Mouse (Mus musculus): ENCODE data around the gene Ccdc12. TPM values are rescaled to one million over a fixed set of nuclear protein-coding genes. Genes with fewer than 3 reads are reported as not detected.

Ccdc12 gene
- 103 and 105 TPM in 2 replicates for polyA plus RNA-seq (2016; fragmentation: Nextera tagmentation; extraction: Ambion mirVana)

GRCm38 (mm10) chr9:110656249-110657221 lies at the start of gene Ccdc12:
Gene Ccdc12 (plus strand): TSS chr9:110656503.
- ATAC-seq: peak; percentile 84
- Histone ChIP-seq H3K4me3 (peak within 1 kb of the TSS; percentile 79), H3K4me1 (peaks cover 85% of the 10 kb centered on the region), H3K27ac (peak within 1 kb of the TSS; percentile 89), H3K4me2 (peak within 1 kb of the TSS; percentile 99), H3K9ac (peak within 1 kb of the TSS; percentile 88), H3K9me3 (replicated peaks) (no peaks in the 10 kb centered on the region), H3K27me3 (replicated peaks) (peaks cover 23% of the 10 kb centered on the region), H3K36me3 (peaks cover 19% of the 10 kb centered on the region)
- under 1% methylated on average over 52 of the region's 52 CpGs for WGBS (ENCODE audit: insufficient replicate concordance)

GRCm38 (mm10) chr9:110611471-110611870 lies 44.8 kb upstream of the Ccdc12 start:
- peaks cover 10% of the 10 kb centered on the region for H3K4me1 ChIP-seq
- H3K9ac ChIP-seq: no peak overlapping the region
- ATAC-seq: no peak
- 88% methylated on average over 3 of the region's 3 CpGs for WGBS (ENCODE audit: insufficient replicate concordance)
- H3K36me3 ChIP-seq: peaks cover 81% of the 10 kb centered on the region
- H3K4me3 ChIP-seq: no peak overlapping the region
- no peaks in the 10 kb centered on the region for H3K9me3 ChIP-seq (replicated peaks)
- H3K27ac ChIP-seq: no peak overlapping the region
- no peaks in the 10 kb centered on the region for H3K27me3 ChIP-seq (replicated peaks)
- no peak overlapping the region for H3K4me2 ChIP-seq

GRCm38 (mm10) chr9:110617081-110617480 lies 39.2 kb upstream of the Ccdc12 start:
- Histone ChIP-seq H3K9me3 (replicated peaks) (no peaks in the 10 kb centered on the region), H3K4me3 (no peak overlapping the region), H3K36me3 (peaks cover 93% of the 10 kb centered on the region), H3K4me2 (no peak overlapping the region), H3K27ac (peak overlapping the region; percentile 59; the same call in 1 of the 2 replicates), H3K4me1 (peaks cover 20% of the 10 kb centered on the region), H3K9ac (no peak overlapping the region), H3K27me3 (replicated peaks) (no peaks in the 10 kb centered on the region)
- ATAC-seq: no peak
- 85% methylated on average over 3 of the region's 3 CpGs for WGBS (ENCODE audit: insufficient replicate concordance)

GRCm38 (mm10) chr9:110620180-110620579 lies 36.1 kb upstream of the Ccdc12 start:
- no peak for ATAC-seq
- H3K27ac ChIP-seq: no peak overlapping the region
- H3K36me3 ChIP-seq: peaks cover 66% of the 10 kb centered on the region
- no peaks in the 10 kb centered on the region for H3K27me3 ChIP-seq (replicated peaks)
- H3K4me3 ChIP-seq: no peak overlapping the region
- 84% methylated on average over 7 of the region's 7 CpGs for WGBS (ENCODE audit: insufficient replicate concordance)
- peaks cover 38% of the 10 kb centered on the region for H3K4me1 ChIP-seq
- H3K9me3 ChIP-seq (replicated peaks): no peaks in the 10 kb centered on the region
- H3K9ac ChIP-seq: no peak overlapping the region
- no peak overlapping the region for H3K4me2 ChIP-seq

GRCm38 (mm10) chr9:110620685-110621084 lies 35.6 kb upstream of the Ccdc12 start:
- Histone ChIP-seq H3K4me3 (no peak overlapping the region), H3K4me2 (no peak overlapping the region), H3K27ac (no peak overlapping the region), H3K9me3 (replicated peaks) (no peaks in the 10 kb centered on the region), H3K36me3 (peaks cover 62% of the 10 kb centered on the region), H3K9ac (no peak overlapping the region), H3K27me3 (replicated peaks) (no peaks in the 10 kb centered on the region), H3K4me1 (peaks cover 38% of the 10 kb centered on the region)
- 91% methylated on average over 7 of the region's 7 CpGs for WGBS (ENCODE audit: insufficient replicate concordance)
- no peak for ATAC-seq

GRCm38 (mm10) chr9:110622621-110623219 lies 33.6 kb upstream of the Ccdc12 start:
- H3K9me3 ChIP-seq (replicated peaks): no peaks in the 10 kb centered on the region
- no peak for ATAC-seq
- H3K4me1 ChIP-seq: peaks cover 21% of the 10 kb centered on the region
- no peak overlapping the region for H3K27ac ChIP-seq
- peaks cover 62% of the 10 kb centered on the region for H3K36me3 ChIP-seq
- WGBS (ENCODE audit: insufficient replicate concordance): 76% methylated on average over 12 of the region's 12 CpGs
- no peak overlapping the region for H3K9ac ChIP-seq
- no peak overlapping the region for H3K4me3 ChIP-seq
- no peaks in the 10 kb centered on the region for H3K27me3 ChIP-seq (replicated peaks)
- no peak overlapping the region for H3K4me2 ChIP-seq

- H3K9me3 ChIP-seq (replicated peaks): no peaks in the 10 kb centered on the region
- H3K27me3 ChIP-seq (replicated peaks): no peaks in the 10 kb centered on the region
- H3K9ac ChIP-seq: peak overlapping the region; percentile 62
- WGBS (ENCODE audit: insufficient replicate concordance): 58% methylated on average over 8 of the region's 8 CpGs
- peaks cover 62% of the 10 kb centered on the region for H3K36me3 ChIP-seq
- ATAC-seq: no peak
- H3K4me3 ChIP-seq: peak overlapping the region; percentile 60
- H3K4me1 ChIP-seq: peaks cover 21% of the 10 kb centered on the region
- peak overlapping the region; percentile 88 for H3K4me2 ChIP-seq
- no peak overlapping the region; the same call in 1 of the 2 replicates for H3K27ac ChIP-seq
Observed at GRCm38 (mm10) chr9:110623416-110624195, 32.7 kb upstream of the Ccdc12 start.

GRCm38 (mm10) chr9:110624361-110625166 lies 31.7 kb upstream of the Ccdc12 start, which contains the start of gene Nradd:
Gene Nradd (minus strand): TSS chr9:110624452.
- 16% methylated on average over 41 of the region's 41 CpGs for WGBS (ENCODE audit: insufficient replicate concordance)
- Histone ChIP-seq H3K36me3 (peaks cover 61% of the 10 kb centered on the region), H3K9ac (peak within 1 kb of the TSS; percentile 62), H3K4me2 (peak within 1 kb of the TSS; percentile 88), H3K27me3 (replicated peaks) (no peaks in the 10 kb centered on the region), H3K27ac (peak within 1 kb of the TSS; percentile 49; the same call in 1 of the 2 replicates), H3K9me3 (replicated peaks) (no peaks in the 10 kb centered on the region), H3K4me3 (peak within 1 kb of the TSS; percentile 60), H3K4me1 (peaks cover 21% of the 10 kb centered on the region)
- peak; percentile 90 for ATAC-seq

GRCm38 (mm10) chr9:110625350-110625908 lies 30.9 kb upstream of the Ccdc12 start:
- Histone ChIP-seq H3K9me3 (replicated peaks) (no peaks in the 10 kb centered on the region), H3K27ac (no peak overlapping the region)

GRCm38 (mm10) chr9:110630171-110630570 lies 26.1 kb upstream of the Ccdc12 start:
- Histone ChIP-seq H3K9me3 (replicated peaks) (no peaks in the 10 kb centered on the region), H3K4me3 (no peak overlapping the region), H3K36me3 (peaks cover 86% of the 10 kb centered on the region), H3K27me3 (replicated peaks) (no peaks in the 10 kb centered on the region), H3K27ac (no peak overlapping the region), H3K4me2 (no peak overlapping the region), H3K9ac (no peak overlapping the region), H3K4me1 (peaks cover 3% of the 10 kb centered on the region)
- 88% methylated on average over 15 of the region's 15 CpGs for WGBS (ENCODE audit: insufficient replicate concordance)
- no peak for ATAC-seq

More at GRCm38 (mm10) chr9:110625350-110625908, 30.9 kb upstream of the Ccdc12 start:
- Histone ChIP-seq H3K9ac (peak overlapping the region; percentile 46; the same call in 1 of the 2 replicates), H3K4me1 (peaks cover 21% of the 10 kb centered on the region), H3K36me3 (peaks cover 61% of the 10 kb centered on the region), H3K4me2 (peak overlapping the region; percentile 88), H3K4me3 (peak overlapping the region; percentile 60; the same call in 1 of the 2 replicates), H3K27me3 (replicated peaks) (no peaks in the 10 kb centered on the region)
- ATAC-seq: no peak
- 74% methylated on average over 11 of the region's 11 CpGs for WGBS (ENCODE audit: insufficient replicate concordance)
